Mouse (Mus musculus): Measurements from ENCODE around the gene Dpm3. TPM values are rescaled to one million over a fixed set of nuclear protein-coding genes. Genes with fewer than 3 reads are reported as not detected.

Gene Dpm3
- polyA plus RNA-seq, 1 experiment from 2014 or later, result 64.5 TPM

DNA sequence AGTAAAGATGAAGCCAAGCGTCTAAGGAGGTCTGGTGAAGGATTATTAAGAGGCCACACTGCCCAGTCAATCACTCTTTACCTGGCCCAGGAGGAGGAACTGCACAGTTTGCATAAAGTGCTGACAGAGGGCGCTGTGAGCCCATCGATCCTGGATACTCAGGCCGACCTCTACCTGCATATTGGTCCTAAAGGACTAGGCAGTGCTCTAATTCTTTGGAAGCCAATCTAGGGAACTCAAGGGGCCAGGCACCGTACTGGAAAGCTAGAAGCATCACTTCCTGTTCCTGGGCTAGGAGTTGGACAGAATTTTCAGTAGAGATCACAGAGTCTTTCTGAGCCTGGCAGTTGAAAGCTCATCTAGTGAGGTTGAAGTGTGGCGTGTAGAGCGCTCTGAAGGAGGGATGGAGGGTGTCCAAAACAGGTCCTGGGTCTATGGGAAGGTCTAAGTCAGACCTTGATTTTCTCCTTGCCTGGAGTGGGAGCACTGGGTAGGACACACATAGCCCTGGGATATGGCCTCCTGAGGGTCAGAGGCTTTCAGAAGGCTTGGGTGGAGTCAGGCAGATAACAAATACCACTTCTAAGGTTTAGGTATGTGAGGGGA, 8.6 kb upstream of the Dpm3 start:
- H3K9ac ChIP-seq (ENCODE audit: low read depth, low read length), result no peak overlapping the region
- no peaks in the 10 kb centered on the region for H3K9me3 ChIP-seq (replicated peaks; ENCODE audit: control insufficient read depth, low read length, poor library complexity, severe bottlenecking)
- H3K4me2 ChIP-seq (ENCODE audit: low read length), result no peak overlapping the region
- H3K27me3 ChIP-seq (ENCODE audit: control insufficient read depth, insufficient read depth, low read depth, low read length), result no peaks in the 10 kb centered on the region
- no peak for ATAC-seq
- H3K4me3 ChIP-seq (ENCODE audit: low read depth, low read length), result no peak overlapping the region
- H3K36me3 ChIP-seq (ENCODE audit: control insufficient read depth, insufficient read depth, low read length), result peaks cover 2% of the 10 kb centered on the region; the same call in 1 of the 2 replicates
- peaks cover 12% of the 10 kb centered on the region for H3K4me1 ChIP-seq (ENCODE audit: control insufficient read depth, insufficient read depth, low read length)
- 23% methylated on average over 7 of the region's 7 CpGs for whole genome bisulfite sequencing
- no peak overlapping the region for H3K27ac ChIP-seq (ENCODE audit: low read length)

GRCm38 (mm10) chr3:89251365-89251895, 7.7 kb upstream of the Dpm3 start:
- H3K9me3 ChIP-seq (replicated peaks; ENCODE audit: control insufficient read depth, low read length, poor library complexity, severe bottlenecking), result no peaks in the 10 kb centered on the region
- no peak overlapping the region for H3K4me3 ChIP-seq (ENCODE audit: low read depth, low read length)
- no peak for ATAC-seq
- no peaks in the 10 kb centered on the region for H3K27me3 ChIP-seq (ENCODE audit: control insufficient read depth, insufficient read depth, low read depth, low read length)
- peaks cover 2% of the 10 kb centered on the region; the same call in 1 of the 2 replicates for H3K36me3 ChIP-seq (ENCODE audit: control insufficient read depth, insufficient read depth, low read length)
- no peak overlapping the region for H3K9ac ChIP-seq (ENCODE audit: low read depth, low read length)
- no peak overlapping the region for H3K27ac ChIP-seq (ENCODE audit: low read length)
- H3K4me2 ChIP-seq (ENCODE audit: low read length), result peak overlapping the region; percentile 4; the same call in 1 of the 2 replicates
- peaks cover 12% of the 10 kb centered on the region for H3K4me1 ChIP-seq (ENCODE audit: control insufficient read depth, insufficient read depth, low read length)
- 6% methylated on average over 17 of the region's 17 CpGs for WGBS

DNA sequence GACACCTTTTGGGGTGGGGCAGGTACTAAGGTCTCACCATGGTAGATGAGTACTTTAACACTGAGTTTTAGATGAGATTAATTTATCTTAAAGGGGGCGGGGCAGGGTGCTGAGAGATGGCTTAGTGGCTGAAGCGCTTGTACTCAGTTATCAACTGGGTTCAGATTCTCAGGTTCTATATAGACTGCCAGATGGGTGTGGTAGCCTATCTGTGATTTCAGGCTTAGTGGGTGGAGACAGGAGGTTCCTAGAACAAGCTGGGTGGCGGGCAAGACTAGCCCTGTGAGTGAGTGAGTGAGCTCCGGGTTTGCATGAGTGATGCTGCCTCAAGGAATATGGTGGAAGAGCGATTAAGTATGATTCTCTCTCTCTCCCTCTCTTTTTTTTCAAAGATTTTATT, 4.2 kb upstream of the Dpm3 start:
- ATAC-seq, result no peak
- no peaks in the 10 kb centered on the region for H3K27me3 ChIP-seq (ENCODE audit: control insufficient read depth, insufficient read depth, low read depth, low read length)
- no peak overlapping the region for H3K4me2 ChIP-seq (ENCODE audit: low read length)
- no peaks in the 10 kb centered on the region for H3K36me3 ChIP-seq (ENCODE audit: control insufficient read depth, insufficient read depth, low read length)
- H3K9me3 ChIP-seq (replicated peaks; ENCODE audit: control insufficient read depth, low read length, poor library complexity, severe bottlenecking), result no peaks in the 10 kb centered on the region
- H3K4me1 ChIP-seq (ENCODE audit: control insufficient read depth, insufficient read depth, low read length), result peaks cover 2% of the 10 kb centered on the region; the same call in 1 of the 2 replicates
- no peak overlapping the region for H3K9ac ChIP-seq (ENCODE audit: low read depth, low read length)
- H3K27ac ChIP-seq (ENCODE audit: low read length), result no peak overlapping the region
- no peak overlapping the region for H3K4me3 ChIP-seq (ENCODE audit: low read depth, low read length)
- 90% methylated on average over 5 of the region's 5 CpGs for WGBS

DNA sequence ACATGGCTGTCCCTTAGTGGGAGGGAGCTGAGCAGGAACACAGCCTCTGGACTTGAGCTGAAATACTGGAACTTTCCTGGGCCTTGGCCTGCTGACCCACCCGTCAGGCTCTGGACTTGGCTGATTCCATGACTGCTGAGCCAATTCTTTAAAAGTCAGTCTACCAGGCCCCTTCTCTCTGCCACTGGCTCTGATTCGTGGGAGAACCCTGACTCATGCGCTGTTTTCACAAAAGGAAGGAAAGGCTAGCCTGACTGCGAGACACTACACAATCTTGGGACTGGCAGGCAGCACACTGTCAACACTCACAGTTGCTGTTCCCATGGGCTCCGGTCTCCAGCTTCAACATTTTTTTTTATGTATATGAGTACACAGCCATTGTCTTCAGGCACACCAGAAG, 3.0 kb upstream of the Dpm3 start:
- Histone ChIP-seq H3K4me1 (ENCODE audit: control insufficient read depth, insufficient read depth, low read length) (peaks cover 2% of the 10 kb centered on the region; the same call in 1 of the 2 replicates), H3K9me3 (replicated peaks; ENCODE audit: control insufficient read depth, low read length, poor library complexity, severe bottlenecking) (no peaks in the 10 kb centered on the region), H3K27me3 (ENCODE audit: control insufficient read depth, insufficient read depth, low read depth, low read length) (no peaks in the 10 kb centered on the region), H3K36me3 (ENCODE audit: control insufficient read depth, insufficient read depth, low read length) (no peaks in the 10 kb centered on the region), H3K4me2 (ENCODE audit: low read length) (no peak overlapping the region), H3K9ac (ENCODE audit: low read depth, low read length) (no peak overlapping the region), H3K4me3 (ENCODE audit: low read depth, low read length) (no peak overlapping the region), H3K27ac (ENCODE audit: low read length) (no peak overlapping the region)
- no peak for ATAC-seq
- 83% methylated on average over 5 of the region's 5 CpGs for WGBS

- Histone ChIP-seq H3K4me2 (ENCODE audit: low read length) (no peak overlapping the region), H3K36me3 (ENCODE audit: control insufficient read depth, insufficient read depth, low read length) (no peaks in the 10 kb centered on the region), H3K4me3 (ENCODE audit: low read depth, low read length) (no peak overlapping the region), H3K27ac (ENCODE audit: low read length) (no peak overlapping the region), H3K9me3 (replicated peaks; ENCODE audit: control insufficient read depth, low read length, poor library complexity, severe bottlenecking) (no peaks in the 10 kb centered on the region), H3K9ac (ENCODE audit: low read depth, low read length) (no peak overlapping the region), H3K27me3 (ENCODE audit: control insufficient read depth, insufficient read depth, low read depth, low read length) (no peaks in the 10 kb centered on the region), H3K4me1 (ENCODE audit: control insufficient read depth, insufficient read depth, low read length) (no peaks in the 10 kb centered on the region)
- WGBS, result 59% methylated on average over 3 of the region's 3 CpGs
- ATAC-seq, result no peak
These were observed 1.1 kb downstream of the Dpm3 start for GRCm38 (mm10) chr3:89260211-89260610.

- H3K27me3 ChIP-seq (ENCODE audit: control insufficient read depth, insufficient read depth, low read depth, low read length), result no peaks in the 10 kb centered on the region
- H3K36me3 ChIP-seq (ENCODE audit: control insufficient read depth, insufficient read depth, low read length), result no peaks in the 10 kb centered on the region
- no peak for ATAC-seq
- H3K4me1 ChIP-seq (ENCODE audit: control insufficient read depth, insufficient read depth, low read length), result peaks cover 11% of the 10 kb centered on the region
- no peaks in the 10 kb centered on the region for H3K9me3 ChIP-seq (replicated peaks; ENCODE audit: control insufficient read depth, low read length, poor library complexity, severe bottlenecking)
- H3K4me2 ChIP-seq (ENCODE audit: low read length), result no peak overlapping the region
- WGBS, result 76% methylated on average over 10 of the region's 10 CpGs
- no peak overlapping the region for H3K27ac ChIP-seq (ENCODE audit: low read length)
- H3K4me3 ChIP-seq (ENCODE audit: low read depth, low read length), result no peak overlapping the region
- no peak overlapping the region for H3K9ac ChIP-seq (ENCODE audit: low read depth, low read length)
These were observed 3.3 kb downstream of the Dpm3 start for GRCm38 (mm10) chr3:89262417-89262816.

DNA sequence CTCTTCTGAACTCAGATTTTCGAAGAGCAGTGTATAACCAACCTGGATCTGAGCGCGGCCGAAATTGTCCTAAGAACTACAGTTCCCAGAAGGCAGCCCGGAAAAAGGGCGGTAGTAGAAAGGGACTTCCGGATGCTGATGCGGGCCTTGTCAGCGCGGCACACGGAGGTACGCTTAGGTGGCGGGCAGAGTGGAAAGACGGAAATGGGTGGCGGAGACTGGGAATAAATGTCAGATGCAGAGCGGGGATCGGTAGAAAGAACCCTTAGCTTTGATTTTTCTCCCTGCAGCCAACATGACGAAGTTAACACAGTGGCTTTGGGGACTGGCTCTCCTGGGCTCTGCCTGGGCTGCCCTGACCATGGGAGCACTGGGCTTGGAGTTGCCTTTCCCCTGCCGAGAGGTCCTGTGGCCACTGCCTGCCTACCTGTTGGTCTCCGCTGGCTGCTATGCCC, 7.3 kb downstream of the Dpm3 start:
- Histone ChIP-seq H3K27me3 (ENCODE audit: control insufficient read depth, insufficient read depth, low read depth, low read length) (no peaks in the 10 kb centered on the region), H3K4me1 (ENCODE audit: control insufficient read depth, insufficient read depth, low read length) (peaks cover 35% of the 10 kb centered on the region), H3K9me3 (replicated peaks; ENCODE audit: control insufficient read depth, low read length, poor library complexity, severe bottlenecking) (no peaks in the 10 kb centered on the region), H3K27ac (ENCODE audit: low read length) (peak overlapping the region; percentile 86), H3K9ac (ENCODE audit: low read depth, low read length) (peak overlapping the region; percentile 92), H3K36me3 (ENCODE audit: control insufficient read depth, insufficient read depth, low read length) (no peaks in the 10 kb centered on the region), H3K4me2 (ENCODE audit: low read length) (peak overlapping the region; percentile 97), H3K4me3 (ENCODE audit: low read depth, low read length) (peak overlapping the region; percentile 83)
- under 1% methylated on average over 20 of the region's 20 CpGs for WGBS
- ATAC-seq, result peak; percentile 87

DNA sequence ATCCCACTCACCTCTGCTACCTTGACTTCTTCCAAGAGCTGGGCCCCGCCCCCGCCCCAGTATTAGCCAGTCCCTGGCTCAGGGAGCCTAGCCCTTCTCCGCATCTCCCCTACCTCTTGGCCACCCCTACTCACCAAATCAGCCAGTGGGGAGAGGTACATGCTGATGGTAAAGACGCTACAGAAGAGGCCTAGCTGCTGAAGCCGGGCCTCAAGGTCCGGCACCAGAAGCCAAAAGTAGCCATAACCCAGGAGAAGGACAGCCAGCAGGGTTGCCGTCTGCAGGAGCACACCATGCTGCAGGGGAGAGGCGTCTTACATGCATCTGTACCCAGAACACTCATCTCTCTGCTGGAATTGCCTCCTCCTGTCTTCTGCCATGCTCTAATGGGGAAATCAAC, 9.8 kb downstream of the Dpm3 start:
- H3K4me3 ChIP-seq (ENCODE audit: low read depth, low read length), result no peak overlapping the region
- H3K36me3 ChIP-seq (ENCODE audit: control insufficient read depth, insufficient read depth, low read length), result no peaks in the 10 kb centered on the region
- peak overlapping the region; percentile 89; the same call in 1 of the 2 replicates for H3K4me2 ChIP-seq (ENCODE audit: low read length)
- H3K27me3 ChIP-seq (ENCODE audit: control insufficient read depth, insufficient read depth, low read depth, low read length), result no peaks in the 10 kb centered on the region
- 51% methylated on average over 8 of the region's 8 CpGs for WGBS
- peak overlapping the region; percentile 11; the same call in 1 of the 2 replicates for H3K9ac ChIP-seq (ENCODE audit: low read depth, low read length)
- ATAC-seq, result no peak
- no peak overlapping the region for H3K27ac ChIP-seq (ENCODE audit: low read length)
- peaks cover 35% of the 10 kb centered on the region for H3K4me1 ChIP-seq (ENCODE audit: control insufficient read depth, insufficient read depth, low read length)
- no peaks in the 10 kb centered on the region for H3K9me3 ChIP-seq (replicated peaks; ENCODE audit: control insufficient read depth, low read length, poor library complexity, severe bottlenecking)

DNA sequence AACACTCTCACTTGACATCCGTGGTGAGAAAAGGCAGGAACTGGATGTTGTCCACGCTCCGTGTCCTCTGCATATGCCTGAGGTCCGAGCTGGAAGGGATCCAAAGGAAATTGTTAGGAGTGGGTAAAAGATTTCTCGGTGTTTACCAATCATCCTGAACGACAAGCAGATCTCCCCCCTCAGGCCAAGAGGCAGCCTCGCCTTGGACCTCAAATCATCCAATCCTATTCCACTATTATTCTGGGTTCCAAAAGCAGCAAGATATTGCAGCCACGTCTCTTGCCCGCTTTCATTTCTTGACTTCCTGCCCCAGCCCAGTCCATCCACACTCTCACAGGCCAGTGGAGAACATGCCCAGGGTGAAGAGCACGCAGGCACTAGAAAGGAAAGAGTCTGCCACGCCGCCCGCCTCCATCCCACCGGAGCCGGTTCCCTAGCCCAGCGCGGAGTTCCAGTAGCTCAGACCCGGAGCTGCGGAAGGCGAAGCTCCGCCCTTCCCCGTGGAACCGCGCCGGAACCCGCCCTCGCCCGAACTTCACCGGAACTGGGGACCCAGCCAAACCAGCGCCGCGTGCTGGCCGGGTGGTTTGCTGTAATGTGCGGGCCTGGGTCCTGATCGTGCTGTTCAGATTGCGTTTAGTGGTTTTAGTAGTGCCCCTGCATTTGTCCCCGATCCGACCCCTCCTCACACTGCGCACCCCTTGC, 11.0 kb downstream of the Dpm3 start, which contains the start of gene Slc50a1:
Slc50a1 (minus strand) TSS at position 520 of the 705 bp plus-strand sequence.
- WGBS, result 3% methylated on average over 39 of the region's 39 CpGs
- peaks cover 35% of the 10 kb centered on the region for H3K4me1 ChIP-seq (ENCODE audit: control insufficient read depth, insufficient read depth, low read length)
- H3K9ac ChIP-seq (ENCODE audit: low read depth, low read length), result peak within 1 kb of the TSS; percentile 83
- H3K4me3 ChIP-seq (ENCODE audit: low read depth, low read length), result peak within 1 kb of the TSS; percentile 58
- peak; percentile 38 for ATAC-seq
- no peaks in the 10 kb centered on the region for H3K9me3 ChIP-seq (replicated peaks; ENCODE audit: control insufficient read depth, low read length, poor library complexity, severe bottlenecking)
- H3K27me3 ChIP-seq (ENCODE audit: control insufficient read depth, insufficient read depth, low read depth, low read length), result no peaks in the 10 kb centered on the region
- H3K4me2 ChIP-seq (ENCODE audit: low read length), result peak within 1 kb of the TSS; percentile 89
- peak within 1 kb of the TSS; percentile 81 for H3K27ac ChIP-seq (ENCODE audit: low read length)
- no peaks in the 10 kb centered on the region for H3K36me3 ChIP-seq (ENCODE audit: control insufficient read depth, insufficient read depth, low read length)
